Mouse (Mus musculus) embryonic facial prominence, embryonic 12.5 days (tissue): Measurements from ENCODE around the gene Atp1a2. TPM values are rescaled to one million over a fixed set of nuclear protein-coding genes. Genes with fewer than 3 reads are reported as not detected.

Experiments
- ATAC-seq: fragments of 200-750 bp; cut with Nextera tagmentation; 2 replicates; pipeline ENCODE4 v1.8.0; 2017; ENCODE audit not compliant: insufficient number of reproducible peaks, insufficient read depth, low FRiP score, low TSS enrichment
- H3K27ac ChIP-seq: fragments of 300-500 bp; sonication (generic); 2 replicates; pipeline ENCODE4 v1.5.1; 2016; ENCODE audit warnings: mild to moderate bottlenecking
- H3K27me3 ChIP-seq: fragments of 300-500 bp; sonication (generic); 2 replicates; pipeline ENCODE4 v1.6.1; 2016; ENCODE audit warnings: mild to moderate bottlenecking, moderate library complexity
- H3K36me3 ChIP-seq: fragments of 300-500 bp; sonication (generic); 2 replicates; pipeline ENCODE4 v1.6.1; 2016; ENCODE audit warnings: mild to moderate bottlenecking
- H3K4me1 ChIP-seq: fragments of 300-500 bp; sonication (generic); 2 replicates; pipeline ENCODE4 v1.6.1; 2016
- H3K4me2 ChIP-seq: fragments of 300-500 bp; sonication (generic); replicated peaks from 2 replicates; pipeline ENCODE4 v1.6.1; 2016; ENCODE audit warnings: mild to moderate bottlenecking, moderate library complexity
- H3K4me3 ChIP-seq: fragments of 300-500 bp; sonication (generic); 2 replicates; pipeline ENCODE4 v1.5.1; 2016; ENCODE audit warnings: mild to moderate bottlenecking
- H3K9ac ChIP-seq: fragments of 300-500 bp; sonication (generic); 2 replicates; pipeline ENCODE4 v1.6.1; 2016; ENCODE audit warnings: mild to moderate bottlenecking, moderate library complexity
- H3K9me3 ChIP-seq: fragments of 300-500 bp; sonication (generic); 2 replicates; pipeline ENCODE4 v1.6.1; 2016; ENCODE audit warnings: mild to moderate bottlenecking, moderate library complexity
- WGBS: fragments of 180-500 bp; shearing (Covaris S2); methylation state at CpG from one replicate; pipeline ENCODE4 v1.1.7; 2016; 5-methylcytosine and 5-hydroxymethylcytosine counted together
- polyA plus RNA-seq: library from polyadenylated mRNA; unstranded; fragments of >200 nt; fragmentation: Nextera tagmentation; extraction: Ambion mirVana; gene quantifications from 2 replicates; pipeline ENCODE4 v1.2.1, GENCODE M21; 2016

The Atp1a2 gene
- polyA plus RNA-seq, 1 experiment from 2014 or later: 4.5 TPM

DNA sequence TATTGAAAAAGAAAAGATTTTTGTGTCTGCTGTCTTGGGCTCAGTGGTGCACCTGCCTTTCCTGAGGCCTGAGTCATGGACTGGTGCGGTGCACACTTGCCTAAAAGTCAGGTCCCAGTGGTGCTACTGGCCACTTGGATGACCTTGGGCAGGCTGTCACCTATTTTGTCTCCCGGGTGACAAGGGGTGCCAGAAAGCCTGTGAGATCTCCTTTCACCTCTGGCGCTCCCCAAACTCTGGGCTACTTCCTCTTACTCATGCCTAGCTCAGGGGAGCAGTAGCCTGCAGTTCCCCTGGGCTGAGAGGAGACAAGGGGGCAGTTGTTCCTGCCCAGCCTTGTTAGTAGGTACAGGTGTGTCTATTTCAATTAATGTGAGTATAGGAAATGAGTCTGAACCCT is 4.4 kb upstream of the Atp1a2 start:
- peaks cover 37% of the 10 kb centered on the region for H3K4me1 ChIP-seq
- H3K27me3 ChIP-seq: no peaks in the 10 kb centered on the region
- 51% methylated on average over 3 of the region's 3 CpGs for WGBS
- H3K27ac ChIP-seq: no peak overlapping the region
- no peak for ATAC-seq
- H3K4me2 ChIP-seq: no peak overlapping the region
- H3K4me3 ChIP-seq: no peak overlapping the region
- no peak overlapping the region for H3K9ac ChIP-seq
- H3K9me3 ChIP-seq: no peaks in the 10 kb centered on the region
- no peaks in the 10 kb centered on the region for H3K36me3 ChIP-seq

DNA sequence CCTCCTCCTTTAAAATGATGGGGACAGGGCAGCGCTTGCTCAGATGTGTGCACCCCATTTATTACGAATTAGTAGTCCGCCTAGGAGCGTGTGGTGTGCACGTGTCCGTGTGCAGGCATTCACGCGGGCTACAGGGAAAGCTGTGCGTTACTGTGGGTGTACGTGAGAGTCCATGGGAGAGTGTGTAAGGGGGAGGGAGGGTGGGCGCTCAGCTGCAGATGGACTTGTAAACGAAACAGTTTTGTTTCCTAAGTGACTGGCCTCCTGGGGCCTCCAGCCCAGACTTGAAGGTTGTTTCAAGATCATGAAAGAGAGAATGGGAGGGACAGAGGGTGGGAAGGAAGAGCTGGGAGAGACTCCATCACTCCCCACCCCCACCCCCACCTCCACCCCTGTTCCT is 3.3 kb upstream of the Atp1a2 start:
- ATAC-seq: 0 out of 2 replicates have a peak, but pooled peaks have one; percentile 20

DNA sequence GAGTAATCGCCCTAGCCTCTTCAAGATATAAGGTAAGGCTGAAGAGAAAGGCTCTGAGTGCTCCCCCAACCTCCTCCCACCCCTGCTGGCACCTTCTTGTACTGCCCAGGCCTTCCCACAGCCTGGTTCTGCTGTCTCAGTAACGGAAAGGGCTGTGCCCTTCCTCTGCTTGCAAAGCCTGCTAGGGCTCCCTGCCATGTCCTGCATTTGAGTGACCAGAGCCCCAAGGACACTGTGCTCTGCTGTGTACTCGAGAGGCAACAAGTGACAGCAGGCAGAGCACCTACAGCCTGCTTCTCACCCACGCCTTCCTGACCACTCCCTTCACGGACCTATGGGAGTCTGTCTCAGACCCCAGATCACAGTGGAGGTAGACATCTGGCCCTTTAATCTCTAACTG is 2.4 kb upstream of the Atp1a2 start:
- Histone ChIP-seq H3K4me2 (no peak overlapping the region), H3K9me3 (no peaks in the 10 kb centered on the region), H3K4me1 (peaks cover 55% of the 10 kb centered on the region), H3K27ac (no peak overlapping the region), H3K36me3 (no peaks in the 10 kb centered on the region), H3K4me3 (no peak overlapping the region), H3K27me3 (no peaks in the 10 kb centered on the region), H3K9ac (no peak overlapping the region)
- 67% methylated on average over 5 of the region's 5 CpGs for WGBS
- ATAC-seq: no peak

More for the DNA sequence above, 3.3 kb upstream of the Atp1a2 start:
- Histone ChIP-seq H3K4me3 (no peak overlapping the region), H3K27me3 (no peaks in the 10 kb centered on the region), H3K4me1 (peaks cover 46% of the 10 kb centered on the region), H3K27ac (no peak overlapping the region; the same call in 1 of the 2 replicates), H3K4me2 (no peak overlapping the region), H3K36me3 (no peaks in the 10 kb centered on the region), H3K9me3 (no peaks in the 10 kb centered on the region), H3K9ac (no peak overlapping the region)
- 35% methylated on average over 12 of the region's 12 CpGs for WGBS

GRCm38 (mm10) chr1:172299528-172299927 is 1.7 kb upstream of the Atp1a2 start:
- H3K27me3 ChIP-seq: no peaks in the 10 kb centered on the region
- no peaks in the 10 kb centered on the region for H3K9me3 ChIP-seq
- no peak overlapping the region for H3K27ac ChIP-seq
- WGBS: 61% methylated on average over 7 of the region's 7 CpGs
- peaks cover 56% of the 10 kb centered on the region for H3K4me1 ChIP-seq
- no peak overlapping the region for H3K4me3 ChIP-seq
- ATAC-seq: no peak
- H3K36me3 ChIP-seq: no peaks in the 10 kb centered on the region
- H3K9ac ChIP-seq: no peak overlapping the region
- H3K4me2 ChIP-seq: no peak overlapping the region

- H3K36me3 ChIP-seq: no peaks in the 10 kb centered on the region
- H3K4me2 ChIP-seq: peak overlapping the region; percentile 33
- ATAC-seq: no peak
- WGBS: 83% methylated on average over 6 of the region's 6 CpGs
- H3K4me1 ChIP-seq: peaks cover 47% of the 10 kb centered on the region
- no peaks in the 10 kb centered on the region for H3K9me3 ChIP-seq
- no peaks in the 10 kb centered on the region for H3K27me3 ChIP-seq
- H3K4me3 ChIP-seq: peak overlapping the region; percentile 9
- H3K27ac ChIP-seq: 0 out of 2 replicates have a peak overlapping the region, but pooled peaks have one; percentile 55
- H3K9ac ChIP-seq: 0 out of 2 replicates have a peak overlapping the region, but pooled peaks have one; percentile 11
Measured at GRCm38 (mm10) chr1:172296816-172297510, 901 bp downstream of the Atp1a2 start.

GRCm38 (mm10) chr1:172295751-172296197 is 2.1 kb downstream of the Atp1a2 start:
- H3K36me3 ChIP-seq: no peaks in the 10 kb centered on the region
- peaks cover 41% of the 10 kb centered on the region for H3K4me1 ChIP-seq
- peak overlapping the region; percentile 60 for H3K27ac ChIP-seq
- peak; percentile 48; the same call in 1 of the 2 replicates for ATAC-seq
- no peaks in the 10 kb centered on the region for H3K9me3 ChIP-seq
- WGBS: 36% methylated on average over 4 of the region's 4 CpGs
- peak overlapping the region; percentile 21; the same call in 1 of the 2 replicates for H3K4me2 ChIP-seq
- peak overlapping the region; percentile 7; the same call in 1 of the 2 replicates for H3K9ac ChIP-seq
- H3K4me3 ChIP-seq: no peak overlapping the region
- no peaks in the 10 kb centered on the region for H3K27me3 ChIP-seq

- H3K4me3 ChIP-seq: no peak overlapping the region
- no peak overlapping the region for H3K4me2 ChIP-seq
- H3K9ac ChIP-seq: no peak overlapping the region
- peaks cover 30% of the 10 kb centered on the region for H3K4me1 ChIP-seq
- H3K9me3 ChIP-seq: no peaks in the 10 kb centered on the region
- no peaks in the 10 kb centered on the region for H3K27me3 ChIP-seq
- no peak overlapping the region for H3K27ac ChIP-seq
- H3K36me3 ChIP-seq: no peaks in the 10 kb centered on the region
- WGBS: 86% methylated on average over 11 of the region's 11 CpGs
- no peak for ATAC-seq
Measured at GRCm38 (mm10) chr1:172293449-172293848, 4.4 kb downstream of the Atp1a2 start.

- Histone ChIP-seq H3K4me2 (no peak overlapping the region), H3K27ac (no peak overlapping the region), H3K4me3 (no peak overlapping the region), H3K27me3 (no peaks in the 10 kb centered on the region), H3K9ac (no peak overlapping the region), H3K36me3 (no peaks in the 10 kb centered on the region), H3K4me1 (peaks cover 24% of the 10 kb centered on the region), H3K9me3 (no peaks in the 10 kb centered on the region)
- ATAC-seq: no peak
- WGBS: 87% methylated on average over 2 of the region's 2 CpGs
Measured at GRCm38 (mm10) chr1:172292880-172293279, 5.0 kb downstream of the Atp1a2 start.

DNA sequence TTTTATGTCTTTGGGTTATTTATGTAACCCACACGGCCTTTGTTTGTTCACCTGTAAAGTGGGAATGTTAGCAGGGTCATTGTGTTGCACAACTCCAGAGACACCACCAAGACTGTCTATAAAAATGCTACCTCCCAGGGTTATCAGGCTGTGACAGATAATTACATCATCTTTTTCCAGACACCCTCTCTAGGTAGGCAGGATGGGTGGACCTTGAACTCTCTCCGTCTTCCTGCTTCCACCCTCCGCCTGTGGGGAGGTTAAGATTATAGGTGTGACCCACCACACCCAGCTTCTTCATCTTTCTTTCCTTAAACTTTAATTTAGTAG is 8.3 kb downstream of the Atp1a2 start:
- Histone ChIP-seq H3K27ac (no peak overlapping the region), H3K9me3 (no peaks in the 10 kb centered on the region), H3K4me1 (no peaks in the 10 kb centered on the region), H3K9ac (no peak overlapping the region), H3K27me3 (no peaks in the 10 kb centered on the region), H3K4me2 (no peak overlapping the region), H3K36me3 (no peaks in the 10 kb centered on the region), H3K4me3 (no peak overlapping the region)
- 87% methylated on average over 3 of the region's 3 CpGs for WGBS
- no peak for ATAC-seq

DNA sequence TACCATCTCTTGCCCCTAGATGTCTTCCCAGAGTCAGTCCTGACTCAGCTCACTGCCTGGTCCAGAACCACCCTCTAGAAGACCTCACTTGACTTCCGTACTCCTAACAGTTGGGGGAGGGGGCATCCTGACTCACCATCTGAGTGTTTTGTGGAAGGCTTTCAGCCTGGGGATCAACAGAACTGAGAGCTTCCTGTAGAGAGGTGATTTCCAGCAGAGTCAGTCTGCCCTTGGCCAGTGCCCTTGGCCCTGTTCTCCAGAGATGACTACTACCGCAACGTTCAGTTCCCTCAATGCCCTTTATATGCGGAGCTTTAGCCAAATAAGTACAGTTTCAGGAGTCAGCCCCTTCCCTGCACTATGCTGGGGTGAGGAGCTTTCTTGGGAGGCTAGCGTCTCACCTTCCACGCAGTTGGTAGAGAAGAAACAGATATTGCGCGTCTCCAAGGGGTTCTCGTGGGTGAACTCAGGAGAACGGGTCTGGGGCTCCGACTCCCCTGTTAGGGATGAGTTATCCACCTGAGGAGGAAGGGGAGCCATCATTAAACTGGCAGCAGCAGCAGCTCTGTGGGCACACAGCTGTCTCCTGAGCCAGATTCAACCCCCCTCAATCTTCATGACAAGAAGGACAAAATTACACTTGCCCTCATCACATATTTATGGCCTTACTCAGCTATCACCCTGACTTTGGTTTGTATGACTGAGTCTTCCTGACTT is 8.8 kb downstream of the Atp1a2 start:
- H3K27ac ChIP-seq: no peak overlapping the region
- WGBS: 91% methylated on average over 11 of the region's 11 CpGs
- ATAC-seq: no peak

DNA sequence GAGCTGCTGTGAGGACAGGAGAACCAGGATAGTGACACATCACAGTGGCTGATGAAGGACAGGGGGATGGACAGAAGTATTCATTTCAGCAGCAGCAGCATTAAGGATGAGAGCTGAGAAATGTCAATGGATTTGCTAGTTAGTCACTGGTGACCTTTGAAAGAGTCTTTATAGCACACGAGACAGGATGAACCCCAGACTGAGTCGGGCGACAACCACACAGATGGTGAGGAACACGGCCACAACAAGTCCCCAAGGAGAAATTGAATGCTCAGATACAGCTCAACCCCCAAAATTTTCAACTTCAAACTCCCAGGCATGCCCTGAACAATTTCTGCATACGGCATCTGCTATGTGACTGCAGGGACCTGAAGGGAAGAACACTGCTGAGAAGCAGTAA is 11.1 kb downstream of the Atp1a2 start:
- no peak for ATAC-seq
- no peak overlapping the region for H3K9ac ChIP-seq
- H3K9me3 ChIP-seq: no peaks in the 10 kb centered on the region
- H3K36me3 ChIP-seq: no peaks in the 10 kb centered on the region
- H3K4me2 ChIP-seq: no peak overlapping the region
- no peak overlapping the region for H3K27ac ChIP-seq
- no peak overlapping the region for H3K4me3 ChIP-seq
- 89% methylated on average over 5 of the region's 5 CpGs for WGBS
- H3K4me1 ChIP-seq: no peaks in the 10 kb centered on the region
- no peaks in the 10 kb centered on the region for H3K27me3 ChIP-seq

More for the DNA sequence above, 8.8 kb downstream of the Atp1a2 start:
- Histone ChIP-seq H3K4me3 (no peak overlapping the region), H3K27me3 (no peaks in the 10 kb centered on the region), H3K4me1 (no peaks in the 10 kb centered on the region), H3K9me3 (no peaks in the 10 kb centered on the region), H3K36me3 (no peaks in the 10 kb centered on the region), H3K4me2 (no peak overlapping the region), H3K9ac (no peak overlapping the region)

DNA sequence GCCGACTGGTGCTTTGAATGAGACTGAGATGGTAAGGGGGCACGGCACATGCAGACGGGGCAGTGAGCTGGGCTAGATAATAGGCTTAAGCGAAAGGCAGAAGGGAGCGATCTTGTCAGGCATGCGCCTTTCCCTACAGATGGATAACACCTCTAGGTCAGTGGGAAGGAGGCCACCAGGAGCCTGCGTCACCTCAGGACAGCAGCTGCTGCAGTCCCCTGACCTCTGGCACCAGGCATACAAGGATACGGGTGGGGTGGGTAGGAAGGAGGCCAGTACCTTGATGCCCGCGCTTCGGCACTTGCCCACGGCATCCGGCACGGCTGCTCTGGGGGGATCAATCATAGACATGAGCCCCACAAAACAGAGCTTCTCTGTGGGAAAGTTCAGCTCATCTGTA is 13.6 kb downstream of the Atp1a2 start:
- 88% methylated on average over 14 of the region's 14 CpGs for WGBS
- ATAC-seq: no peak
- Histone ChIP-seq H3K4me1 (no peaks in the 10 kb centered on the region), H3K27me3 (no peaks in the 10 kb centered on the region), H3K4me2 (no peak overlapping the region), H3K4me3 (no peak overlapping the region), H3K36me3 (no peaks in the 10 kb centered on the region), H3K27ac (no peak overlapping the region), H3K9me3 (no peaks in the 10 kb centered on the region), H3K9ac (no peak overlapping the region)
